Mouse (Mus musculus): ENCODE measurements at regions not wholly inside any gene's neighbourhood (a gene's known extent, or its start where the extent isn't known, plus 50 kb on each side); places are given as distances from the start of the nearest gene placed in this dataset.
"Not testable (repeated sequence)": the region's sequence is repeated elsewhere in the genome, so short reads cannot be mapped to it uniquely, and the experiment has no call there.

GRCm38 (mm10) chr6:89052758-89053460 is 150.9 kb downstream of the Tpra1 start:
- DNase-seq (ENCODE audit: low spot score) = no peak

GRCm38 (mm10) chr6:89054060-89054459 is 152.0 kb downstream of the Tpra1 start:
- no peak for DNase-seq (ENCODE audit: low spot score)

- no peak for DNase-seq (ENCODE audit: low spot score)
These were observed 157.5 kb downstream of the Tpra1 start for GRCm38 (mm10) chr6:89059431-89059975.

GRCm38 (mm10) chr6:89064977-89065580 is 163.0 kb downstream of the Tpra1 start:
- DNase-seq (ENCODE audit: low spot score) = no peak

DNA sequence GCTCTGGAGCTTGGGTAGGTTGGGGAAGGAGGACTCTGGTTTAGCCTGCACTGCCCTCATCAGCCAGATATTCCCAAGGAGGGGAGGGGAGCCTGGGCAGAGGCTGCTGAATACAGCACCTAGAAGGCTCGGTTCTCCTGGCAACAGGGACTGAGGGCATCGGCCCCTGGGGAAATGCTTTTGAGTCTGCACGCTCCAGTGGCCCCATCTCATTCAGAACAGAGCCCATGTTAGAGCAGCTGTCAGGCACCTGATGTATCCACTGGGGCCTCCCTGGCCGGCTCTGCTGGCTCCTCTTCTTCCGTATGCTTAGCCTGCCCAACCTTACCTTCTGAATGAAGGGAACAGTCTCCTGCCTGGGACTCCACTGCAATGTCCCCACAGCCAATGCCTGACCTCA is 164.5 kb downstream of the Tpra1 start:
- DNase-seq (ENCODE audit: low spot score) = no peak

GRCm38 (mm10) chr6:89068286-89068685 is 166.2 kb downstream of the Tpra1 start:
- DNase-seq (ENCODE audit: low spot score) = no peak

DNA sequence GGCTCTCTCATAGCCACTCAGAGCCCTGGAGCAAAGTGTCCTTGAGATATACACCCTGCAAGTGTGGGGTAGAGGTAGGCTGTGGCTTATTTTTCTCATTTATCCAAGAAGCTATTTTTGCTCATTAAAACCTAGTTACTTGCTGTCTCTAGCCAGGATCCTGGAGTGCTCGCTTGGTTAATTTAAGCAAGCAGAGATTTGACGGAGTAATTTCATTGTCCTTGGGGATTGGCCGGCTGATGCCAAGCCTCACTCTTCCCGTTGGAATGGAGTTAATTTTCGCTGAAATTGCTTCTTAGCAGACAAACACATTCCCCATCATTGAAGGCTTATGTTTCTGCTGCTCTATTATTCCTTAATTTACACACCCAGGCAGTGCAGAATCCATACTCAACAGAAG is 167.1 kb downstream of the Tpra1 start:
- DNase-seq (ENCODE audit: low spot score) = no peak

DNA sequence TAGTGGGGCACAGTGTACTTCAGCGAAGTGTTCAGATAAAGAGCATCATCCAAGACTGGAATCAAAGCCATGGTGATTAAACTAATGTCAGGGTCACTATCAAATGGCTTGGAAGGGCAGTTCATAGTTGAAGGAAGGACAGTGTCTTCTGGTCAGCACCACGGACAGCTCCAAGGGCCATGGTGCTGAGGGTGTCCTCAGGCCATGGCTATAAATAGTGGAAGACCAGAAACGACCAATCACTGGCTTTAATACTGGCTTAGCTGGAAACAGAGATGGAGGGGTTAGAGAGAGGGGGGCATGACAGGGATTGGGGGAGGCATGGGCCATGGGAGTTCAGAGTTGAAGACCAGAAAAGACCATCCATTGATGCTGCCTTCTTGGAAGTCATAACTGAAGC is 168.0 kb downstream of the Tpra1 start:
- DNase-seq (ENCODE audit: low spot score) = no peak

- DNase-seq (ENCODE audit: low spot score) = no peak
These were observed 169.7 kb downstream of the Tpra1 start for GRCm38 (mm10) chr6:89071766-89072165.

- DNase-seq (ENCODE audit: low spot score) = no peak
These were observed 170.5 kb downstream of the Tpra1 start for GRCm38 (mm10) chr6:89072569-89072968.

DNA sequence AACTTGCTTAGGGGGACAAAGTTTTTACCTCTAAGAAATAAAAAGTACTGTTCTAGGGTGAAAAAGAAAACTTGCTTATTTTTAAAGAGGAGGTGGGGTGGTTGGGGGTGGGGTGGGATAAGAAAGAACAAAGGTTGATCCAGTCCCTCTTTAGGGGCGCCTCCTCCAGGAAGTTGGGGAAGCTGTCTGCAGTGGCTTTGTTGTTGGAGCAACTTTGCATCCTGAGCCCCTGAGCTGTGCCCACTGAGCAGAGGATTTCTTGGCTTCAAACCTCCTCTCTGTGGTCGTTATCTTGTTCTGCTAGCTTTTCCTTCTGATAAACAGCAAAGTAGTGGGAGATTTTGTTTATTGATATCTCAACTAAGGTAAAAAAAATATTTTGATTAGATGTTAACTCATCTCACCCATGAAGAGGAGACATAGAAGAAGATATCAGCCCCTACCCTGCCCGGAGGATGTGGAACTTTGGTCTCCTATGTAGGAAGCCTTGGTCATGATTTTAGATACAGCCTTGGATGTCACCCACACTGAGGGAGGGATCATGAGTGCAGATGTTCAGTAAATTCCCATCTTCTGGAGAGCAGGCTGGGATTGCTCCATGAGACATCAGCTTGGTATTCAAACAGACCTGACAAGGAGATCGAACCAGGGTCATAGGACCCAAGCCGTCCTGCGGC is 179.7 kb downstream of the Tpra1 start:
- no peak for DNase-seq (ENCODE audit: low spot score)

GRCm38 (mm10) chr6:89084437-89084836 is 182.4 kb downstream of the Tpra1 start:
- DNase-seq (ENCODE audit: low spot score) = no peak

DNA sequence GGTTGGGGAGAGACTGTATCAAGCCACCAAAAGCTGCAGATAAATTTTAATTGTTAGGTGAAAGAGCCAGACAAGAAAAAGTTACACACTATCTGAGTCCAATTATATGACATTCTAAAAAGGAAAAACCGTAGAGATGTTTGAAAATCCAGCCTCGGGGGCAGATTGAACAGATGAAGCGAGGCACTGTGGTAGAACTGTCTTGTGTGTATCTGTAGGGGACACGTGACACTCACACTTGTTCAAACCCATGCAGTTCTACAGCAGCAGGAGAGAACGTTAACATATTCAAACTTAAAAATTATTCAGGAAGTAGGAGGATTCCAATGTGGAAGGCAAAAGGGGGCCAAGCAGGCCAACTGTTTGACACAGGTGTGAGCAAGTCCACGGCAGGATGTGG is 183.1 kb downstream of the Tpra1 start:
- DNase-seq (ENCODE audit: low spot score) = no peak

- DNase-seq (ENCODE audit: low spot score) = no peak
These were observed 185.6 kb downstream of the Tpra1 start for GRCm38 (mm10) chr6:89087620-89088019.

- DNase-seq (ENCODE audit: low spot score) = no peak
These were observed 188.0 kb downstream of the Tpra1 start for GRCm38 (mm10) chr6:89090096-89090495.

DNA sequence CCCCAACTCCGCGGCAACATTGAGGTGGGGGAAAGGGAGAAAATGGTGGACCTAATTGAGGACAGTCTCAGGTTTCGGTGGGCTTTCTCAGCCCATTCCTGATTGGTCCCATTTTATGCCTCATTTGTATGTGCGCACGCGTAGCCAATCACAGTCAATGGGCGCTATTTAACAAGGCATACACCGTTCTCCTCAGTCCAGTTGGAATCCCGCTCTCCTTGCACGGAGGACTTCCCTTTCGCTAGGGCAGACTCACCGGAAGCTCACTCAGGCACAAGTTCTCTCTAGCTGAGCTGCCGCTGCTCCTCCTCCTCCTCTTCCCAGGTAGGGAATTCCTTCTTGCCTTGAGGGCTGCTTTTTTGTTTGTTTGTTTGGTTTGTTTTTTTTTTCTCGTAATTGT is 193.9 kb downstream of the Tpra1 start:
- no peak for DNase-seq (ENCODE audit: low spot score)

GRCm38 (mm10) chr6:89097531-89097930 is 195.5 kb downstream of the Tpra1 start:
- DNase-seq (ENCODE audit: low spot score) = no peak

GRCm38 (mm10) chr6:89119241-89119640 is 217.2 kb downstream of the Tpra1 start:
- no peak for DNase-seq (ENCODE audit: low spot score)

DNA sequence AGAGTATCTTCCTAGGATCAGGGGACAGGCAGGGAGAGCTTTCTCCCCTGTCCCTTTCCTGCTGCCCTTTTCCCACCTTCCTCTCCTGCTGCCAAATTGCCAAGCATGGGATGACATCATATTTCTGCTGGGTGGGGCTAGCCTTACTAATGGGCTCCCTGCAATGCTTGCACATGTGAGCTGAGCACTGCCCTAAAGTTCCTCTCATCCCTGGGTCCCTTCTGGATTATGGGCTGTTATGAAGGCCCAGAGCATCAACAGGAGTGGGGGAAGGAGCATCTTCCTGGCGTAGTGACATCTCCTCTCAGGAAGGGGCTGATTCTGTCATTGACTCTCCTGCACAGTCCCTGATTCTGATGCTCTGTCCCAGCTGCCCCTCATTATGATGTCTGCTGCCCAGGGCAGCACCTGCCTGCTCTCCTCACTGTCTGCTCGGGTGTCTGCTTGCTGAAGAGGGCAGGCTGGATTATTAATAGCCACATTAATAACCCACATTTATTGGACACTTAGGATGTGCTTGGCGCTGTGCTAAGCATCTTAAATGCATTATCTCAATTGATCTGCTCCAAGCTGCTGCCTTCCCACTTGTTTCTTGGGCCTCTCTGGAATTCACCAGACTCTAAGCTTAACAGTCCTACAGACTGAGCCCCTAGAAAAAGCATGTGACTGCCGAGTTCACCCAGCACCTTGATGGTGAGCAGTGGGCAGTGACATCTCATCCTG is 219.1 kb downstream of the Tpra1 start:
- no peak for DNase-seq (ENCODE audit: low spot score)

- no peak for DNase-seq (ENCODE audit: low spot score)
These were observed 219.7 kb downstream of the Tpra1 start for GRCm38 (mm10) chr6:89121746-89122070.

DNA sequence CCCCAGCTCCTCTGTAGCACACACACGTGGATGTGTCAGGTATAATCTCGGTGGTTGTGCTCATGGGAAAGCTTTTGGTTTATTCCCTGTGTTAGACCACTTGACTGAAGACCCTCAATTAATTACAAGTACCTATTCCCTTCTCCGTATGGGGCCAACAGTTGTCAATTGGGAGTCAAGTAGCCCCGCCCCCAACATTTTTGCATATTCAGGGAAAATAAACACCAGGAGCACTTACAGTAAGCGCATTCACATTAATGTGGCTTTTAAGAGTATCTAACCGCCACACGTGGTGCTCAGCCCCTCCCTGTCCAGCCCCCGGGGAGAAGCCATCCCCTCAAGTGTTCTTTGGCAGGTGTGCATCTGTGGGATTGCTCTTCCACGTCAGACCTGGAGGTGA is 223.9 kb downstream of the Tpra1 start:
- DNase-seq (ENCODE audit: low spot score) = no peak

GRCm38 (mm10) chr6:89128141-89128540 is 226.1 kb downstream of the Tpra1 start:
- not testable (repeated sequence) for DNase-seq (ENCODE audit: low spot score)

GRCm38 (mm10) chr6:89140469-89140868 is 222.0 kb downstream of the Plxna1 start:
- DNase-seq (ENCODE audit: low spot score) = no peak

All from T-cell, adult 2 months (primary cell).